Mouse (Mus musculus) CH12.LX (cell line): ENCODE measurements around the gene Traf3ip2. TPM values are rescaled to one million over a fixed set of nuclear protein-coding genes. Genes with fewer than 3 reads are reported as not detected.

Experiments used
- DNase-seq: peaks from one replicate; pipeline ENCODE4 v3.0.0-alpha.2; 2013; ENCODE audit errors: extremely low read depth
- H3K27ac ChIP-seq: 2 replicates; pipeline ENCODE4 v1.5.1; 2012; ENCODE audit warnings: low read depth, mild to moderate bottlenecking, control low read depth, moderate library complexity; ENCODE audit not compliant: insufficient read depth
- H3K27me3 ChIP-seq: replicated peaks from 2 replicates; pipeline ENCODE3; 2012; ENCODE audit warnings: inconsistent platforms
- H3K36me3 ChIP-seq, 2 experiments: replicated peaks in 1 of 2; 2 replicates each; pipeline versions ENCODE3 to v1.6.1; 2012; ENCODE audit warnings: inconsistent platforms in 1 of 2, low read length in 1 of 2, mild to moderate bottlenecking in 1 of 2, mixed read lengths in 1 of 2, moderate library complexity in 1 of 2; ENCODE audit not compliant: control insufficient read depth in 1 of 2, insufficient read depth in 1 of 2
- H3K4me1 ChIP-seq, 2 experiments: 2 replicates each; pipeline ENCODE4 v1.6.1; 2012; ENCODE audit warnings: inconsistent platforms in 1 of 2, moderate library complexity in 1 of 2; ENCODE audit not compliant: insufficient read depth in 2 of 2, control insufficient read depth in 1 of 2
- H3K4me2 ChIP-seq: 2 replicates; pipeline ENCODE4 v1.6.1; 2012; ENCODE audit warnings: low read depth, mild to moderate bottlenecking, control low read depth; ENCODE audit not compliant: poor library complexity, insufficient read depth, severe bottlenecking
- H3K4me3 ChIP-seq, 3 experiments: fragments of 150-350 bp in 1 of 3; sonication (generic) in 1 of 3; replicated peaks in 1 of 3; 2 replicates each; pipeline versions ENCODE3 to v1.5.1; 2011 to 2012; ENCODE audit warnings: low read depth in 2 of 3, low read length in 2 of 3, mild to moderate bottlenecking in 2 of 3, moderate library complexity in 2 of 3, control low read depth in 1 of 3, improper control_type of control experiment in 1 of 3, inconsistent platforms in 1 of 3, mixed read lengths in 1 of 3; ENCODE audit not compliant: poor library complexity in 1 of 3
- H3K79me2 ChIP-seq: replicated peaks from 2 replicates; pipeline ENCODE4 v1.6.1; 2012; ENCODE audit warnings: mild to moderate bottlenecking, moderate library complexity; ENCODE audit not compliant: control insufficient read depth, poor library complexity, insufficient read depth, severe bottlenecking; ENCODE audit errors: extremely low read depth
- H3K9ac ChIP-seq: 2 replicates; pipeline ENCODE4 v1.6.1; 2012; ENCODE audit warnings: low read depth, mild to moderate bottlenecking, control low read depth, moderate library complexity; ENCODE audit not compliant: insufficient read depth
- H3K9me3 ChIP-seq: replicated peaks from 2 replicates; pipeline ENCODE3; 2012; ENCODE audit warnings: low read length, inconsistent platforms, mixed read lengths
- CHD2 ChIP-seq: IDR thresholded peaks from 2 replicates; pipeline ENCODE4 v1.6.1; 2011; ENCODE audit warnings: low read length, improper control_type of control experiment
- ETS1 ChIP-seq: conservative IDR thresholded peaks from 2 replicates; pipeline ENCODE4 v1.6.1; 2012; ENCODE audit warnings: low read depth, mild to moderate bottlenecking, inconsistent platforms, low read length, improper control_type of control experiment, moderate library complexity
- GABPA ChIP-seq: IDR thresholded peaks from 2 replicates; pipeline ENCODE4 v1.6.1; 2012; ENCODE audit warnings: low read depth, low read length, improper control_type of control experiment, inconsistent platforms; ENCODE audit not compliant: insufficient replicate concordance
- HCFC1 ChIP-seq: IDR thresholded peaks from 2 replicates; pipeline ENCODE4 v1.6.1; 2012; ENCODE audit warnings: low read depth, mild to moderate bottlenecking, inconsistent platforms, low read length, improper control_type of control experiment
- JUN ChIP-seq: IDR thresholded peaks from 2 replicates; pipeline ENCODE4 v1.6.1; 2011; ENCODE audit warnings: low read depth, mild to moderate bottlenecking, low read length, improper control_type of control experiment, moderate library complexity; ENCODE audit not compliant: insufficient read depth
- JUND ChIP-seq: conservative IDR thresholded peaks from 2 replicates; pipeline ENCODE4 v1.6.1; 2011; ENCODE audit warnings: low read depth, low read length, improper control_type of control experiment
- MAFK ChIP-seq: IDR thresholded peaks from 2 replicates; pipeline ENCODE4 v1.6.1; 2011; ENCODE audit warnings: low read length, improper control_type of control experiment; ENCODE audit not compliant: insufficient replicate concordance
- MAX ChIP-seq: IDR thresholded peaks from 2 replicates; pipeline ENCODE4 v1.6.1; 2011; ENCODE audit warnings: low read length, improper control_type of control experiment
- MEF2A ChIP-seq: IDR thresholded peaks from 2 replicates; pipeline ENCODE4 v1.6.1; 2014; ENCODE audit warnings: low read depth, mild to moderate bottlenecking, inconsistent platforms, low read length, improper control_type of control experiment, borderline replicate concordance
- MYC ChIP-seq: IDR thresholded peaks from 2 replicates; pipeline ENCODE4 v1.6.1; 2011; ENCODE audit warnings: low read depth, mild to moderate bottlenecking, improper control_type of control experiment, low read length
- NRF1 ChIP-seq: IDR thresholded peaks from 2 replicates; pipeline ENCODE4 v1.6.1; 2014; ENCODE audit warnings: low read depth, mild to moderate bottlenecking, inconsistent platforms, low read length, improper control_type of control experiment, moderate library complexity
- PAX5 ChIP-seq: IDR thresholded peaks from 2 replicates; pipeline ENCODE4 v1.6.1; 2012; ENCODE audit warnings: low read length, inconsistent platforms, mixed read lengths
- POLR2AphosphoS2 ChIP-seq: IDR thresholded peaks from 2 replicates; pipeline ENCODE4 v1.6.1; 2011; ENCODE audit warnings: low read depth, low read length, improper control_type of control experiment
- RAD21 ChIP-seq: IDR thresholded peaks from 2 replicates; pipeline ENCODE4 v1.6.1; 2011; ENCODE audit warnings: low read depth, mild to moderate bottlenecking, low read length, improper control_type of control experiment, moderate library complexity
- RCOR1 ChIP-seq: conservative IDR thresholded peaks from 2 replicates; pipeline ENCODE4 v1.6.1; 2012; ENCODE audit warnings: low read depth, mild to moderate bottlenecking, inconsistent platforms, low read length, improper control_type of control experiment
- SIN3A ChIP-seq: IDR thresholded peaks from 2 replicates; pipeline ENCODE4 v1.6.1; 2012; ENCODE audit warnings: low read length, improper control_type of control experiment, inconsistent platforms
- SMC3 ChIP-seq: IDR thresholded peaks from 2 replicates; pipeline ENCODE4 v1.6.1; 2011; ENCODE audit warnings: low read depth, low read length, improper control_type of control experiment
- TCF12 ChIP-seq: IDR thresholded peaks from 2 replicates; pipeline ENCODE4 v1.6.1; 2014; ENCODE audit warnings: low read depth, mild to moderate bottlenecking, inconsistent platforms, low read length, improper control_type of control experiment
- USF1 ChIP-seq: IDR thresholded peaks from 2 replicates; pipeline ENCODE4 v1.6.1; 2014; ENCODE audit warnings: low read depth, mild to moderate bottlenecking, inconsistent platforms, low read length, improper control_type of control experiment
- USF2 ChIP-seq: conservative IDR thresholded peaks from 2 replicates; pipeline ENCODE4 v1.6.1; 2011; ENCODE audit warnings: low read depth, low read length, improper control_type of control experiment
- ZC3H11A ChIP-seq: IDR thresholded peaks from 2 replicates; pipeline ENCODE4 v1.6.1; 2012; ENCODE audit warnings: low read depth, mild to moderate bottlenecking, inconsistent platforms, low read length, improper control_type of control experiment
- ZMIZ1 ChIP-seq: IDR thresholded peaks from 2 replicates; pipeline ENCODE4 v1.6.1; 2012; ENCODE audit warnings: low read depth, mild to moderate bottlenecking, inconsistent platforms, low read length, improper control_type of control experiment
- ZNF384 ChIP-seq: IDR thresholded peaks from 2 replicates; pipeline ENCODE4 v1.6.1; 2012; ENCODE audit warnings: low read depth, low read length, improper control_type of control experiment, inconsistent platforms
- dilution Hi-C: fragments of 300-500 bp; cut with MboI; formaldehyde crosslinking; loops from 2 replicates; pipeline ENCODE4 v1.14.3; 2020; ENCODE audit warnings: low sequenced_read_pairs; ENCODE audit not compliant: extremely low pct_unique_long_range_greater_than_20kb, extremely low pct_ligation_motif_present
- in situ Hi-C: fragments of 300-500 bp; cut with MboI; formaldehyde crosslinking; loops from 3 replicates; pipeline ENCODE4 v1.14.3; 2019; ENCODE audit warnings: low sequenced_read_pairs, low pct_ligation_motif_present, low pct_unique_long_range_greater_than_20kb, mixed read lengths
- polyA plus RNA-seq: library from polyadenylated mRNA; unstranded; fragments of >175 nt; gene quantifications from 2 replicates; pipeline ENCODE4 v1.2.1, GENCODE M21; 2012; ENCODE audit warnings: low read depth; ENCODE audit not compliant: insufficient read length
- total RNA-seq, 2 experiments: library from RNA; depleted of rRNA; stranded (reverse); fragments of 300-350 nt in 1 of 2; fragments of >200 nt in 1 of 2; gene quantifications; 2 replicates each; pipeline ENCODE4 v1.2.3; 2012 to 2014

The Traf3ip2 gene
- total and polyA plus RNA-seq, 3 experiments = 9.2 to 23.4 (median 15.6) TPM

- no peak for DNase-seq
- H3K4me1 ChIP-seq = peaks cover 7 to 13% of the 10 kb centered on the region in 2 experiments; a peak in 3 of 4 replicates
- no peaks in the 10 kb centered on the region for H3K9me3 ChIP-seq
- no peak overlapping the region for H3K9ac ChIP-seq
- H3K79me2 ChIP-seq = no peaks in the 10 kb centered on the region
- TF ChIP-seq SMC3 (no peak), MYC (no peak), SIN3A (no peak), RCOR1 (no peak), GABPA (no peak)
- dilution Hi-C loops (no loop called here), in situ Hi-C loops (no loop called here)
- no peak overlapping the region for H3K27ac ChIP-seq
- H3K4me2 ChIP-seq = no peak overlapping the region
- H3K4me3 ChIP-seq = no peak overlapping the region
- peaks cover 0 to 4% of the 10 kb centered on the region in 2 experiments for H3K36me3 ChIP-seq
- no peaks in the 10 kb centered on the region for H3K27me3 ChIP-seq
Observed at GRCm38 (mm10) chr10:39571011-39571410, 41.7 kb upstream of the Traf3ip2 start.

- in situ Hi-C loops = no loop called here
- H3K27ac ChIP-seq = no peak overlapping the region
Observed at GRCm38 (mm10) chr10:39572050-39572671, 40.6 kb upstream of the Traf3ip2 start.

GRCm38 (mm10) chr10:39572672-39573051 lies 40.1 kb upstream of the Traf3ip2 start:
- Histone ChIP-seq H3K4me1 (peaks cover 7 to 13% of the 10 kb centered on the region in 2 experiments; a peak in 3 of 4 replicates), H3K9ac (no peak overlapping the region)
- TF ChIP-seq MAX (no peak), HCFC1 (no peak), NRF1 (no peak)
- TF ChIP-seq, all 38 proteins: peak for 0

More at GRCm38 (mm10) chr10:39572050-39572671, 40.6 kb upstream of the Traf3ip2 start:
- Histone ChIP-seq H3K36me3 (no peaks in the 10 kb centered on the region), H3K4me3 (no peak overlapping the region), H3K9ac (no peak overlapping the region), H3K9me3 (no peaks in the 10 kb centered on the region), H3K4me2 (no peak overlapping the region), H3K4me1 (peaks cover 7 to 13% of the 10 kb centered on the region in 2 experiments; a peak in 3 of 4 replicates), H3K79me2 (no peaks in the 10 kb centered on the region), H3K27me3 (no peaks in the 10 kb centered on the region)
- DNase-seq = no peak
- dilution Hi-C loops = no loop called here
- no peak for TF ChIP-seq USF1
- TF ChIP-seq TCF12 = no peak
- no peak for TF ChIP-seq PAX5
- no peak for TF ChIP-seq ZMIZ1
- no peak for TF ChIP-seq MYC
- TF ChIP-seq ZC3H11A = no peak
- no peak for TF ChIP-seq JUN
- TF ChIP-seq MAX = no peak
- no peak for TF ChIP-seq MAFK
- TF ChIP-seq USF2 = no peak
- no peak for TF ChIP-seq CHD2
- no peak for TF ChIP-seq ETS1
- TF ChIP-seq POLR2AphosphoS2 = no peak
- TF ChIP-seq ZNF384 = no peak
- TF ChIP-seq JUND = no peak
- no peak for TF ChIP-seq RCOR1
- no peak for TF ChIP-seq MEF2A
- TF ChIP-seq SIN3A = no peak
- no peak for TF ChIP-seq RAD21

More at GRCm38 (mm10) chr10:39572672-39573051, 40.1 kb upstream of the Traf3ip2 start:
- no peaks in the 10 kb centered on the region for H3K79me2 ChIP-seq
- no peaks in the 10 kb centered on the region for H3K27me3 ChIP-seq
- H3K4me2 ChIP-seq = no peak overlapping the region
- peak; percentile 23 for DNase-seq
- no peak overlapping the region for H3K4me3 ChIP-seq
- in situ Hi-C loops = no loop called here
- H3K27ac ChIP-seq = no peak overlapping the region
- dilution Hi-C loops = no loop called here
- H3K9me3 ChIP-seq = no peaks in the 10 kb centered on the region
- no peaks in the 10 kb centered on the region for H3K36me3 ChIP-seq
